Mouse (Mus musculus) spleen, postnatal 14 days (tissue): ENCODE results near the gene Tgfb1i1.

Source experiments
- DNase-seq, 2 experiments: peaks; one replicate each; pipeline ENCODE4 v3.0.0; 2021 to 2022; ENCODE audit warnings: low spot score in 2 of 2

Gene Tgfb1i1

GRCm38 (mm10) chr7:128246496-128247391 lies at the start of gene Tgfb1i1:
Gene Tgfb1i1, plus strand, starts transcription at chr7:128246812.
- peak in 1 of 2 experiments; percentile 6 for DNase-seq

- no peak for DNase-seq
Observed at GRCm38 (mm10) chr7:128201607-128202006, 45.0 kb upstream of the Tgfb1i1 start.

GRCm38 (mm10) chr7:128203071-128203470 lies 43.5 kb upstream of the Tgfb1i1 start:
- DNase-seq = no peak

- no peak for DNase-seq
Observed at GRCm38 (mm10) chr7:128204179-128204578, 42.4 kb upstream of the Tgfb1i1 start.

- DNase-seq = no peak
Observed at GRCm38 (mm10) chr7:128205695-128206094, 40.9 kb upstream of the Tgfb1i1 start.

- DNase-seq = no peak
Observed at GRCm38 (mm10) chr7:128206152-128206551, 40.5 kb upstream of the Tgfb1i1 start, which contains the start of gene Cox6a2. Gene Cox6a2, minus strand, starts transcription at chr7:128206387.

GRCm38 (mm10) chr7:128208187-128208586 lies 38.4 kb upstream of the Tgfb1i1 start:
- DNase-seq = peak in 1 of 2 experiments; percentile 47

GRCm38 (mm10) chr7:128209826-128210225 lies 36.8 kb upstream of the Tgfb1i1 start:
- DNase-seq = no peak

- DNase-seq = no peak
Observed at GRCm38 (mm10) chr7:128219952-128220351, 26.7 kb upstream of the Tgfb1i1 start.

GRCm38 (mm10) chr7:128220936-128221335 lies 25.7 kb upstream of the Tgfb1i1 start:
- DNase-seq = no peak

GRCm38 (mm10) chr7:128231741-128232140 lies 14.9 kb upstream of the Tgfb1i1 start:
- no peak for DNase-seq

- DNase-seq = no peak
Observed at GRCm38 (mm10) chr7:128234796-128235195, 11.8 kb upstream of the Tgfb1i1 start.

- DNase-seq = no peak
Observed at GRCm38 (mm10) chr7:128235481-128235880, 11.1 kb upstream of the Tgfb1i1 start.

GRCm38 (mm10) chr7:128236426-128236825 lies 10.2 kb upstream of the Tgfb1i1 start:
- DNase-seq = no peak

- peak; percentile 71 to 83 for DNase-seq
Observed at GRCm38 (mm10) chr7:128236856-128237592, 9.6 kb upstream of the Tgfb1i1 start, which contains the start of gene Armc5. Gene Armc5, plus strand, starts transcription at chr7:128237342.

- DNase-seq = no peak
Observed at GRCm38 (mm10) chr7:128237593-128237926, 9.1 kb upstream of the Tgfb1i1 start.

- peak; percentile 100 for DNase-seq
Observed at GRCm38 (mm10) chr7:128237927-128238778, 8.5 kb upstream of the Tgfb1i1 start, which contains the start of gene 9130023H24Rik. Gene 9130023H24Rik, minus strand, starts transcription at chr7:128238031.

- DNase-seq = peak in 1 of 2 experiments; percentile 50
Observed at GRCm38 (mm10) chr7:128238991-128239390, 7.6 kb upstream of the Tgfb1i1 start.

- DNase-seq = no peak
Observed at GRCm38 (mm10) chr7:128240131-128240784, 6.4 kb upstream of the Tgfb1i1 start.

GRCm38 (mm10) chr7:128242331-128242730 lies 4.3 kb upstream of the Tgfb1i1 start:
- no peak for DNase-seq

- DNase-seq = no peak
Observed at GRCm38 (mm10) chr7:128243921-128244320, 2.7 kb upstream of the Tgfb1i1 start.
